Mouse (Mus musculus): Measurements from ENCODE around the gene Tmem132e.

The Tmem132e gene

DNA sequence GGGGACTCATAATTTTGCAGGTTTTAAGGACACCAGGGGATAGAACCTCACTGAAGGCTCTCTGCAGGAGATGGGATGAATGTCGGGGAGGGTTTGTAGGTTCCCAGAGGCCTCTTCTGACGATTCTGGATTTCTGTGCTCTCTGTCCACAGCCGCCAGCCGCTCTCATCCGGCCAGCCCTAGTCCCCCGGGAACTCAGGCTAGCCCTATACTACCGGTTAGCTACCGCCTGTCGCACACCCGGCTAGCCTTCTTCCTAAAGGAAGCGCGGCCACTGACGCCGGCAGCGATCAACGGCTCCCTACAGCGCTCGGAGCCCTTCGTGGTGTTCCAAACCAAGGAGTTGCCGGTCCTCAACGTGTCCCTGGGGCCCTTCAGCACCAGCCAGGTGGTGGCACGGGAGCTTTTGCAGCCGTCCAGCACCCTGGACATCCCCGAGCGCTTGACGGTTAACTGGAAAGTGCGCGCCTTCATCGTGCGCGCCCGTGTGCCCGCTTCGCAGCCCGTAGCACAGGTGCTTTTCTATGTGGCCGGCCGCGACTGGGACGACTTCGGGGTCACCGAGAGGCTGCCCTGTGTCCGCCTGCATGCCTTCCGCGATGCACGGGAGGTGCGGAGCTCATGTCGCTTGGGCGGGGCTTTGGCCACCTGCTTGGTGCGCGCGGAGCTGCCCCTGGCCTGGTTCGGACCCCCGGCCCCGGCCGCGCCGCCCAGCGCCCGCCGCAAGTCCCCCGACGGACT is 45.6 kb downstream of the Tmem132e start:
- no peak for DNase-seq

DNA sequence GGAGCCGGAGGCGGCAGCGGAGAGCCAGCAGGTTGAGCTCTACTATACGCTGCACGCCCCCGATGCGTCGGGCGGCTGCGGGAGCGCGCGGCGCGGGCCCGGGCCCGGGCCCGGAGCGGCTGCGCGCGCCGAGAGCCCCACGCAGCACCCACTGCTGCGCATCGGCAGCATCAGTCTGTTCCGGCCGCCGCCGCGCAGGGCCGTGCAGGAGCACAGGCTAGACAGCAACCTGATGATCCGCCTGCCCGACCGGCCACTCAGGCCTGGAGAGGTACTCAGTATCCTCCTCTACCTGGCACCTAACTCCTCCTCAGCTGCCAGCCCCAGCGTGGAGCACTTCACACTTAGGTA is 46.1 kb downstream of the Tmem132e start:
- no peak for DNase-seq

- DNase-seq: no peak
These were observed 59.8 kb downstream of the Tmem132e start for GRCm38 (mm10) chr11:82448485-82448884.

DNA sequence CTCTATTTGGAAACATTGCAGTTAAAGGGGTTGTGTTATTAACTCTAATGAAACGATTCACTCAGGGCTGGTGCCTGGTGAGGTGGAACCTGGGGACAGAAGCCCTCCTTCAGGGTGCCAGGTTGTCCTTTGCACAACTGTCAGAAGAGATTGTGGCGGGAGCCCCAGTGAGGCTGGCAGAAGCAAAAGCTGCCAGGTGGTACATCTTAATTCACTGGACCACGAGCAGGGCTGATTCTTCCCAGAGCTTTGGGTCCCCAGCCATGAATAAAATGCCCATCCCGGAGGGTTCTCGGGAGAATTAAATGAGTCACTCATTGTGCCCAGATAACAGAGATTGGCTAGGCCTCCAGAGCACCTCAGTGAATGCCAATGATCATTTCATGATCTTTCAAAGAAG is 63.8 kb downstream of the Tmem132e start:
- no peak for DNase-seq

DNA sequence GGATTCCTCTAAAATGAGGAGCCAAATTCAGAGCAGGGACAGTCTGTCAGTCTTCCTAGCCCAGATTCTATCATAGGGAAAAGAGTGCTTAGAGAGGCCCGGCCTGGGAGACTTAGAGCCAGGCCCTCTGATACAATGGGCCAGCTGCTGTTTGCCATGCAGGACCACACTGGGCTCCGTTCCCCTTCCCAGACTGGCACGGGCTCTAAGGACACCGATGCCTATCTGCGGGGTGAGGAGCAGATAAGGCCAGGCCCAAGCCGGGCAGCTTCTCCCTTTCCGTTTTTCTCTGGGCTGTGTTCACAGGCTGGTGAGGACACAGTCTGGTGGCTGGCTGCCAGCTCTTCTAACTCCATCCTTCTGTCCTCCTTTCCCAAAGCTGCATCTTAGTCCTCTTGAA is 64.5 kb downstream of the Tmem132e start:
- DNase-seq: no peak

- no peak for DNase-seq
These were observed 72.6 kb downstream of the Tmem132e start for GRCm38 (mm10) chr11:82461326-82461725.

DNA sequence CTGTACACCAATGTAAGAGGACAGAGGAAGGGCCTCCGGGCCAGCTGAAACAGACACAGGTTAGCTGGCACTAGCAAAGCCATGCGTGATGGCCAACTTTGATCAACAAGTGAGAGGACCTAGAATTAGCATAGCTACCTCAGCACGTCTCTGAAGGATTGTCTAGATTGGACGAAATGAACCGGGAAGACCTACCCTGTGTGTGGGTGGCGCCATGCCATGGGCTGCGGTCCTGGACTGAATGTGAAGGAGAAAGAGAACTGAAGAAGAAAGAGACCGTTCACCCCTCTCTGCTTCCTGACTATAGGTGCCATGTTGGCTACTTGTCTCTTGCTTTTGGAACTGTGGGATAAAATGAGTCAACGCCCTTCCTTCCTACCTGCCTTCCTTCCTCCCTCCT is 76.8 kb downstream of the Tmem132e start:
- DNase-seq: no peak

GRCm38 (mm10) chr11:82467218-82467617 is 78.5 kb downstream of the Tmem132e start:
- no peak for DNase-seq

GRCm38 (mm10) chr11:82471076-82471475 is 82.4 kb downstream of the Tmem132e start:
- no peak for DNase-seq

- no peak for DNase-seq
These were observed 84.5 kb downstream of the Tmem132e start for GRCm38 (mm10) chr11:82473137-82473621.

DNA sequence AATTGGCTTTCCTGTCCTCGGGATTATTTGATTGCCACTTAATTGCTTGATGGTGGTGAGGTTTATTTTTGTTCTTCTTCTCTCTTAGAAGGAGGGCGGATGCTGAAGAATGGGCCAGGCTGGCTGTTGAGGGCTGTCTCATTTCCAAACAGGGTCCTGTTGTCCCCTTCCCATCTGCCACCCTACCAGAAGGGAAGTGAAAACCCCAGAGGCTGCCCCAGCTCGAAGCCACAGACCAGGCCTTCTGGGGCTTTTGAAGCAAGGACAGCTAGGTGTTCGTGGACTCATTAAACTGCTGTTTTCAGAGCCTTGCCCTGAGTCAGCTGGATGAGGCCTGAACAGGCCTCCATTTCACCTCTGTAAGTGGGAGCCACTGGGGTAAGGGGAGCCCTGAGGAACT is 87.4 kb downstream of the Tmem132e start:
- no peak for DNase-seq

DNA sequence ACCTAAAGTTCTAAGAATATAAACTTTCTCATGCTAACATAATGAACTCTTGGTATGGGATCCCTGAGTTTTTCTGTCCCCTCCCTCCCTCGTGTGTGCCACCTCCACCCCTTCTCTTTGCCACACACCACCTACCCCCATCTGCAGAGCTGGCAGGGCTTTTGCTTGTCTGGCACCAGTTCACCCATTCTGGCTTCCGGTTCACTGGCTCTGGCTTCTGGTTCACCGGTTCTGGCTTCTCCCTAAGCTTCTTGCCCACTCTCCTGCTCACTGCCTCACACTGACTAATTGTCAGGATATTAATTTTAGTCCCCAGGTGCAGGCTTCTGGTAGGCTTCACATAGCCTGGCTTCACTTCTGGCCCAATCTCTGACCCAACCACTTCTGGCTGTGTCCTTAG is 88.7 kb downstream of the Tmem132e start:
- DNase-seq: no peak

DNA sequence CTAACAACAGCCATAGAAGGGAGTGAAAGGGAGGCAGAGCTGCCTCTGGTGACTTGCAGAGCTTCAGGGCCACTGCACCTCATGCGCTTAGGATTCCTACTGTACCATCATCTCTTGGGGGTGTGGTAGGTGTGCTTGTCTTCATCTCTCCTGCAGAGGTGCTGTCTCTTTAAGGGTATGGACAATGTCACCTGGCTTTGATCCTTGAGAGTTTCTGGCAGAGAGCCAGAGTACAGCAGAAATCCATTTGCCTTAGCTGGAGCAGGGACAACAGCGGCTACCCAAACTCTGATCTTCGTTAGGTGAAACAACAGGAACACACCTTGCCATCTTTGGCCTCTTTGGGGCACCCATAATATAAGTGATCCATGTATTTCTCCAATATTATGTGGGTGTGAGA is 92.2 kb downstream of the Tmem132e start:
- DNase-seq: no peak

- DNase-seq: no peak
These were observed 98.8 kb downstream of the Tmem132e start for GRCm38 (mm10) chr11:82487359-82488086.

DNA sequence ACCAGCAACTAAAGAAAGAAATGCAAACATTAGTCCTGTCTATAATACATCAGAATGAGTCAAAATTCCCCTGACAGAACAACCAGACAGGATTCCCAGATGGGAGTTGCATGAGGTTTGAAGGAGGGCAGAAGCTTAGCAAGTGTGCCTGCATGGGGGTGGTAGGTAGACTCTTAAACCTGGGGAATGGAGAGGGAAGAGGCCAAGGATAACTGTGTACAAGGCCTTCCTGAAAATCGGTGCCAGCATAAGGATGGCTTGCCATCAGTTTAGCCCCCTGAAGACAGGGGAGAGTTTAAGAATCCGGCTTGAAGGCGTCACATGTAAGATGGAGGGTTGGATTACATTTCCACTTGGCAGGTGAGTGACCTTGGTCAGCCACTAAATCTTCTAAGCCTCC is 102.2 kb downstream of the Tmem132e start:
- DNase-seq: no peak
